Mouse (Mus musculus): Measurements from ENCODE around the gene Lingo2.
"Not testable (repeated sequence)": the region's sequence is repeated elsewhere in the genome, so short reads cannot be mapped to it uniquely, and the experiment has no call there.

The Lingo2 gene

DNA sequence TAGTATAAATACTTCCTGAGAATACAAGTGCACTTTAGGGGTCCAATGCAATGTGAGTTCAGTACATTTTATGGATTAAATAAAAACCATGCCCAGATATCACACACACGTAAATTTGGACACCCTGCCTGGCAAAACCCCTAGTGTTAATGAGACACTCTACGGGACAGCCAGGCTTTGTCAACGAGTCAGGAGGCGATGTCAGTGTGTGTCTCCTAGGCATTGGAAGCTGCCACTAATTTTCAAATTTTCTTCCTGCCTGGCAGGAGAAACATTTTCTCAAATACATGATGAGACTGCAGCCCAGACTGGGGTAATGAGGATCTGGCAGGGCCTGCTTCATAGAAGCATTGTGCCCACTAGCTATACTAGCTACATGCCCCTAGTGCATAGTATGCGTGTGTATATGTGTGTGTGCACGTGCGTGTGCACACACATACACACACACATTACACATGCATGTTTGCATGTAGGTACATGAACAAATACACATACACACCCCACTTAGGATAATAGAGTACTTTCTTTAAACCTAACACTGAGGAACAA, 1128.2 kb downstream of the Lingo2 start:
- DNase-seq (ENCODE audit: low spot score): no peak

- no peak for DNase-seq (ENCODE audit: low spot score)
Observed at GRCm38 (mm10) chr4:35820701-35821100, 1130.8 kb downstream of the Lingo2 start.

DNA sequence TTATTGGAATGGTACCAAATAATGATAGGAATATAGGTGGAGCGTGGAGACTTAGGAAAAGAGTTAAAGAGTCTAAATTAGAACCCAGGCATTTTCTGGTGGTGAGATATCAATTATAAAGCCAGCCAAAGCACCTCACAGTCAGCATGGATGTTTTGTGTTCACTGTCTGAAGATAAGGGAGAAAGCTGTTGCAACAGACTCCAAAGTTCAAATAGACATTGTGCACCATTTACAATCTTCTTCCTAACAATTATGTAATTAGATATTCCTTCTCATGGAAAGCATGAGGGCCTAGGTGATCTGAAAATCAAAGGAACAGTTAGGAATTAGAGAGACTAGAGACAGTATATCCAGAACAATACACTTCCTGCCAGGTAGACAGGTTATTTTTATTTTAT, 1136.8 kb downstream of the Lingo2 start:
- no peak for DNase-seq (ENCODE audit: low spot score)

GRCm38 (mm10) chr4:35807497-35808210, 1143.9 kb downstream of the Lingo2 start:
- DNase-seq (ENCODE audit: low spot score): no peak

DNA sequence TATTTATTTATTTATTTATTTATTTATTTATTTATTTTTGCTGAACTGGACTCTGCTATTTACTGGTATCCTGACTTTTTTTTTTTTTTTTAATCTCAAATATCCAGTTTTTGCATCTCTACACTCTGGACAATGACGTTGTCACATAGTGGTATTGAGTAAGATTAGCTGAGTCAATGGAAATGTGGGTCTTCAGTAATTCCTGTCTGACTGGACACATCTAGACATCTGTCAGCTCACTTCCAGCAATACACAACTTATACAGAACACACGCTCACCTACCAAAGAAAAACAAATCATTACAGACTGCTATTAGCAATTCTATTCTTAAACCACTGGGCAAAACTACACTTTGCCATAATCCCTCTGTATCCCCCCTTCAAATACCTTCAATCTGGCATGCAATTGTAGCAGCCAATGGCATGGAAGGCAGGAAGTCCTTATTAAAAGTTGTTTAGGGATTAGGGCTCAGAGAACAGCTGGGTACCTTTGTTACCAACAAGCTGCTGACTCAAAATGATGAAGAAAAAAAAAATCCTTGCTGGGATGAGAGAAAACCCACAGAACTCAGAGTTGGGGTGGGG, 1144.6 kb downstream of the Lingo2 start:
- DNase-seq (ENCODE audit: low spot score): no peak

- DNase-seq (ENCODE audit: low spot score): no peak
Observed at GRCm38 (mm10) chr4:35784255-35784921, 1167.2 kb downstream of the Lingo2 start.

- no peak for DNase-seq (ENCODE audit: low spot score)
Observed at GRCm38 (mm10) chr4:35770810-35771209, 1180.7 kb downstream of the Lingo2 start.

DNA sequence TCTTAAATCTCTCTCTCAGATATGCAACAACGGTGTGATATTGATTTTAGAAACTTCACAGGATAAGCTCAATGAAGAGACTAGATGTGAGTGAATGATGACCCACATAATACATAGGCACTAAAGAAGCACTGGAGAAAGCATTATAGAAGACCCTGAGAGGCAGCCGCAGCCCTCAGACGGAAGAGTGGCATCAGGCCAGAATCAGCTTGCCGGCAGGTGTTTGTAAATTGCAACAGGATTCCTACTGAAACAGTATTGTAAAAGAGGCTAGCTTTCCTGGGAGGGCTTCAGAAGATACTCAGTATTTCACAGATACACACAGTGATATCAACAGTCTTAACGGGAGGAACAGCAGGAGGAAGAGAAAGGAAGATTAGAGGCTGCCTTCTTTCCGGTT, 1184.6 kb downstream of the Lingo2 start:
- DNase-seq (ENCODE audit: low spot score): no peak

- DNase-seq (ENCODE audit: low spot score): no peak
Observed at GRCm38 (mm10) chr4:35761181-35761580, 1190.4 kb downstream of the Lingo2 start.

DNA sequence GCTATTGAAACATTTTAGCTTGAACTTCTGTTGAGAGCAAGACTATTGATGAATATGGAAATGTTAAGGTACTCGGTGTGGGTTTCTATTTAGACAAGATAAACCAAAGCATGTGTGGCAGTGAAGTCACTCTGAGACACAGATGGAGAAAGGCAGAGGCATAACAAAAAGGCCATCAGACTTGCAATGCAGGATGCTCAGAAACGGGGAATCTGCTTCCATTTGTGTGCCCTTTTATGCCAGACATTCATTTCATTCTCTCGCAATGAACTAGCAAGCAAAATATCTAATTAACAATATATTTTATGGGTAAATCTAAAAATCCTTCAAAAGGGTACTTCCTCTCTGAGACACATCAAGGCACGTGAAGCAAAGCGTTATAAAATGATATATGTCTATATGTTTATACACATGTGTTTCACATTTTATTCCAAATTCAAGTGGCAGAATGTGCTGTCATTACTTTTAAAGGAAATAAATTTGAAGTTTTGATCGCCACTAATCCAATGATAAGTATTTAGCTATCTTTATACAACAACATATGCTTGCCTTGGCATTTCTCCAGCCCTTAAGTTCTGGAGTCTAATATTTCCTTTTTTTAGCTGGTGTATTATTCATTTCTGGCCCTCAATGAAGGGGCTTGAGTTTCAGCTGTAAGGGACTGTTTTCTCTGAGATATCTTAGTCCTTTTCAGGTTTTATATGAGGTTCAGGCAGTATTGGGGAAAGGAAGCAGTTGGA, 1199.3 kb downstream of the Lingo2 start:
- DNase-seq (ENCODE audit: low spot score): no peak

DNA sequence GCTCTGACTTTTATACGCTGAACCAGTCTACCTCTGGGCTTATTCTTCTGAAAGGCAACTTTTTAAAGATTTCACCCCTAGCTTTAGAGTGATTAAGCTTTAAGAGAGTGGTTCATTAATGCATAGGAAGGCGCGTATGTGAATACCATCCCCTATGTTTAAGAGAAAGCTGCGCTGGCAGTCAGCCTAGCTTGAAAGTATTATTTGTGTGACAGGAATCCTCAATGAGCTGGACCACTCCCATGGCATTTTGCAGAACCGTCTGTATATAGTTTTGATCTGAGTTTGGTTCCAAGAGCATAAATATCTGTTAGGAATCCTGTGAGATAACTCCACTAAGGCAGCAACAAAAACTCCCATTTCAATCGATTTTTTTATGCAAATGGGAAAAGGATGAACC, 1204.9 kb downstream of the Lingo2 start:
- no peak for DNase-seq (ENCODE audit: low spot score)

GRCm38 (mm10) chr4:35724774-35725173, 1226.8 kb downstream of the Lingo2 start:
- DNase-seq (ENCODE audit: low spot score): no peak

DNA sequence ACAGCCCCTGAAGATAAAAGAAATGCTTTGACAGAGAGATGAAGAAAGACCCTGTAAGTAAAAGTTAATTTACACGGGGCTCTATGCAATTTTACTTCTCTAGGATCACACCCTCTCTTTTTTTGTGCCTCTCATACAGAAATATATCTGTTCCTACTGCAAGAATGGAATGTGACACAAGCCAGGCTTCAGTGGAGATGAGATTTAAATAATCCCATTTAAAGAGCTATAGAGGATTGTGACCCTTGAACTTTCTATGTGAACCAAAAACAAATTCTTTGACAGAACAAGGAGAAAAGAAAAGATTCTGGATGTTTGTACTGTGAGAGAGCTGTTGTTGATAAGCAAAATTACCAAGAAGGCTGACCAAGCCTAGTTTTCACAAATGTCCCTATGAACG, 1247.4 kb downstream of the Lingo2 start:
- DNase-seq (ENCODE audit: low spot score): no peak

DNA sequence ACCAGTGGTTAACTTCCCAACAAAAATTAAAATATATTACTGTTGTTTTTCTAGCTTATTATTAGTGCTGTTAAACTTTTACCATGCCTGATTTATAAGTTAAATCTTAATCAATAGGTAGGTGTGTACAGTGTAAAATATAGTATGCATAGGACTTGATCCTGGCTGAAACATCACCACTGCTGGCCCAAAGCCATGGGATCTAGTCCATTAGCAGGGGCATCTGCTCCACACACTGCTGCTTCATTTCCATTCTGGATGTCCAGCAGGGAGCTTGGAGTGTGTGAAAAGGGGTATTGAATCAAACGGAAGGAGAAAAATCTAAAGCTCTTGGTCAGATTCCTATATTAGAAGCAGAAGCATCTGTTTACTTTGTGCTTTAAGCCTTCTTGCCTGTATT, 1248.9 kb downstream of the Lingo2 start:
- DNase-seq (ENCODE audit: low spot score): no peak

GRCm38 (mm10) chr4:35695137-35695522, 1256.4 kb downstream of the Lingo2 start:
- DNase-seq (ENCODE audit: low spot score): no peak

DNA sequence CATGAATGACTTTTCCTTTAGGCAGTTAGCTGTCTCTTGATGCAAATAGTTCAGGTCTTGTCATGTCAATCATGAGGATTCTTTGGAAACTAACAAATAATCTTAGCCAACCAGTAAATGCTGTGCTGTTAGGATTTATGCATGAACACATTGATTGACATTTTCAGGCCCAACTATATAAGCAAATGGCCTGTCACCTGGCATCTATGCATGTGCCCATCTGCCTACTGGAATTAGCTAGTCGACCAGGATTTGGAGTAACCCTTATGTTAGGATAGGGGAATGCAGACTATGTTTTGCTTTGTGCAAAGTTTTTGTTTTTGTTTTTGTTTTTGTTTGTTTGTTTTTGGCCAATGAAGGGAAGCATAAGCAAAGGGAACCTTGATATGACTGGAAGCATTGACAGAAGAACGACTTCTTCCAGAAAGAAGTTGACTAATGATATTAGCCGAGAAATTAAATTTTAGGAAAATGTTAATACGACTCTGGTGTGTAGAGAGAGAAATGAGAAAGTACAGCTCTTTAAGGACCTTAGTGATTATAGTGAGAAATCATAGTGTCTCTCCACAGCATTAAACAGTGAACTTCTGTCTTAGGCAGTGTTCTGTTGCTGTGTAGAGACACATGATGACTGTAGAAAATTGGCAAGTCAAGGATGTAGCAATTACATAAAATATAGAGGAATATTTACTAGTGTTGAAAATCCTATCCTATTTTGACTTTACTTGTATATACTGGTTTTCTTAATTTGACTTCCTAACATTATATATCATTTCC, 1257.0 kb downstream of the Lingo2 start:
- no peak for DNase-seq (ENCODE audit: low spot score)

DNA sequence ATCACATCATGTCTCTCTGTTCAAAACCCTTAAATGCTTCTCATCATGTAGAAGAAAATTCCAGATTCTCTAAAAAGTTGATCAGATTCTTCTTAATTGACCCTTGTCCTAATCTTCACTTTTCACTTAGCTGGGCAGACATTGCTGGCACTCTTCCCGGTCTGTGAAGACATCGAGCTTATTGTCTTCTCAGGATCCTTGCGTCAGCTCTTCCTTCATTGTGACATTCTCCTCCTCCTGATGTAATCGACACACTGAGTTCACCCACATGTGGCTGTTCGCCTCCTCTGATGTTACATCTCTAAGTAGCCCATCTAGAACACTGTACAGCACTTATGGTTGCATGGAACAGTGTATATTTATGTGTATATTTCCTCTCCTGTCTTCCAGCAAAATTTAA, 1261.0 kb downstream of the Lingo2 start:
- no peak for DNase-seq (ENCODE audit: low spot score)

- not testable (repeated sequence) for DNase-seq (ENCODE audit: low spot score)
Observed at GRCm38 (mm10) chr4:35688498-35689240, 1262.9 kb downstream of the Lingo2 start.
